Mouse (Mus musculus): ENCODE measurements around the gene Tsnaxip1.

DNA sequence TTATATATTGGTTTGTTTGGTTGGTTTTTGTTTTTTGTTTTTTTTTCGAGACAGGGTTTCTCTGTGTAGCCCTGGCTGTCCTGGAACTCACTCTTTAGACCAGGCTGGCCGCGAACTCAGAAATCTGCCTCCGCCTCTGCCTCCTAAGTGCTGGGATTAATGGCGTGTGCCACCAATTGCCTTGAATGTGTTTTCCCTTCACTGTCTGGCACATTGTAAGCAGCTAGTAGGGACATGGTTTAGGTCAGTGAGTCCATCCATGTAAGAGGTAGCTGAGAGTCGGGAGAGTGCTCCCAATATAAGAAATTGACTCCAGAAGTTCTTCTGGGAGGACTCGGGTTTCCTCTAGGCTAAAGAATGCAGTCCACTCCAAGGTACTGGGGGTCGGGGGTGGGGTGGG, 26.8 kb downstream of the Tsnaxip1 start:
- TF ChIP-seq POLR2A (IDR thresholded peaks at IDR 0.05; ENCODE audit: borderline replicate concordance, low read depth, low read length) (no peak), CTCF (IDR thresholded peaks at IDR 0.05; ENCODE audit: low read depth, low read length) (no peak)
